In the genomic region with DNA sequence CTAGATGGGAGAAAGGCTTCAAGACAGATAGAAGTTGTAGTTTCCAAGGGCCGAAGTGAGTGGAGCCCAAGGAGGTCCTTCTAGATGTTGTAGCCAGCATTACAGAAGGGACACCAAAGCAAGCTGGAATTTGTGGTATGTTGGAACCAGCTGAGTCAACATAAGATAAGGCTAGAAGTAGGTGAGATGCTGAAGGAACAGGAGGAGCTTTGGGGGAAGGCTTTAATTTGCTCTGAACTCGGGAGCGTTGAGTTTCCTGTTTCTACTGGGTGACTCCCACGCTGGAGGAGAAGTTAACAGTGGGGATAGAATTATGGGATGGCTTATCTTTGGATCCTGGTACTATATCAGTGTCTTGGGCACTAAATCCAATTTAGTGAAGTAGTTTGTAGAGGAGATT, we compare ENCODE assay signal across 23 mouse cellular contexts. TPM values are rescaled to one million over a fixed set of nuclear protein-coding genes. Genes with fewer than 3 reads are reported as not detected.
DNase-seq lines count a peak whose midpoint lies in the region; ATAC-seq lines count a peak whose summit lies in the region.
"Had no signal": no experiment of that assay in that cellular context is flagged by ENCODE, and none has a peak within 500 bp of the region (broad histone marks: within the 10 kb centered on the region; RNA-seq: fewer than 3 reads in every experiment).

No protein-coding gene starts in this region.

- WGBS in heart, embryonic 12.5 days, result 13% methylated on average over 4 of the region's 4 CpGs
- WGBS in heart, embryonic 11.5 days (ENCODE audit: insufficient replicate concordance), result 13% methylated on average over 4 of the region's 4 CpGs

- no peak overlapping the region for H3K27ac ChIP-seq in heart, embryonic 12.5 days (ENCODE audit: poor library complexity, severe bottlenecking)
- H3K27ac ChIP-seq in heart, embryonic 11.5 days (ENCODE audit: low read depth, low read length), result no peak overlapping the region
- H3K27ac ChIP-seq: embryonic facial prominence, embryonic 15.5 days; forebrain, embryonic 10.5 days; gastrocnemius, adult 2 months; hindbrain, embryonic 10.5 days; hindbrain, embryonic 14.5 days had no signal

- no peak overlapping the region for H3K4me3 ChIP-seq in heart, embryonic 12.5 days
- H3K4me3 ChIP-seq in heart, embryonic 11.5 days (ENCODE audit: low read depth, low read length), result no peak overlapping the region
- H3K4me3 ChIP-seq: embryonic facial prominence, embryonic 15.5 days; erythroblast, embryonic 14.5 days; forebrain, embryonic 10.5 days; gastrocnemius, adult 2 months; hindbrain, embryonic 10.5 days had no signal

- no peaks in the 10 kb centered on the region for H3K9me3 ChIP-seq in heart, embryonic 12.5 days (replicated peaks)
- H3K9me3 ChIP-seq in heart, embryonic 11.5 days (replicated peaks; ENCODE audit: control insufficient read depth, low read length), result no peaks in the 10 kb centered on the region
- H3K9me3 ChIP-seq: embryonic facial prominence, embryonic 15.5 days; forebrain, embryonic 10.5 days; hindbrain, embryonic 10.5 days had no signal

- H3K4me2 ChIP-seq in heart, embryonic 12.5 days, result peak overlapping the region; percentile 4; the same call in 1 of the 2 replicates
- no peak overlapping the region for H3K4me2 ChIP-seq in heart, embryonic 11.5 days
- H3K4me2 ChIP-seq: embryonic facial prominence, embryonic 15.5 days; hindbrain, embryonic 14.5 days had no signal

- DNase-seq in kidney, postnatal 10 days, result peak; percentile 17
- DNase-seq in kidney, postnatal 25 days, result no peak
- DNase-seq in lung, postnatal 14 days, result peak; percentile 3
- DNase-seq in lung, postnatal 4 days, result no peak
- DNase-seq in spleen, postnatal 36 days (ENCODE audit: low spot score in 2 of 2), result no peak
- DNase-seq: adrenal gland, adult 8-10 months; adrenal gland, postnatal 36 days; B cell, adult 2 months; cerebellum, adult 2 months; cerebellum, postnatal 14 days; embryo, embryonic 11 days; gastrocnemius, adult 2 months; gastrocnemius, postnatal 25 days had no signal

- no peak for ATAC-seq in heart, embryonic 12.5 days (ENCODE audit: insufficient number of reproducible peaks, low FRiP score)
- ATAC-seq in heart, embryonic 11.5 days (replicated peaks; ENCODE audit: insufficient number of reproducible peaks, low FRiP score, low TSS enrichment), result no peak
- ATAC-seq: CD4-positive, CD25-positive, alpha-beta regulatory T cell, adult 4 months; forebrain, embryonic 14.5 days had no signal

- no peak overlapping the region for H3K9ac ChIP-seq in heart, embryonic 12.5 days
- H3K9ac ChIP-seq in heart, embryonic 11.5 days (ENCODE audit: low read depth, low read length), result no peak overlapping the region
- H3K9ac ChIP-seq: embryonic facial prominence, embryonic 15.5 days; hindbrain, embryonic 14.5 days had no signal

- no peaks in the 10 kb centered on the region for H3K27me3 ChIP-seq in heart, embryonic 12.5 days (replicated peaks)
- no peaks in the 10 kb centered on the region for H3K27me3 ChIP-seq in heart, embryonic 11.5 days (ENCODE audit: control insufficient read depth, insufficient read depth, low read length)
- H3K27me3 ChIP-seq: embryonic facial prominence, embryonic 15.5 days had no signal

- peaks cover 16% of the 10 kb centered on the region for H3K4me1 ChIP-seq in heart, embryonic 12.5 days (replicated peaks)
- no peaks in the 10 kb centered on the region for H3K4me1 ChIP-seq in heart, embryonic 11.5 days (ENCODE audit: control insufficient read depth, insufficient read depth, low read length)

- no peaks in the 10 kb centered on the region for H3K36me3 ChIP-seq in heart, embryonic 12.5 days
- no peaks in the 10 kb centered on the region for H3K36me3 ChIP-seq in heart, embryonic 11.5 days (ENCODE audit: control insufficient read depth, insufficient read depth, low read length)
- H3K36me3 ChIP-seq: embryonic facial prominence, embryonic 15.5 days; forebrain, embryonic 10.5 days; G1E; hindbrain, embryonic 10.5 days had no signal

RNA-seq across cellular contexts. Expression of a gene that starts 3.3 kb away (rescaled TPM):
- 16.0 and 17.2 TPM in 2 replicates for polyA plus RNA-seq in heart, embryonic 12.5 days (2016; fragmentation: Nextera tagmentation; extraction: Ambion mirVana)
- 7.7 and 10.5 TPM in 2 replicates for polyA plus RNA-seq in heart, embryonic 11.5 days (2014; fragmentation: Nextera tagmentation; extraction: Ambion mirVana)
- polyA plus RNA-seq: erythroblast, embryonic 14.5 days; G1E had no signal

Comparison
In these comparisons a context has a peak if more than half of its experiments do, and no peak if none do; other contexts are left out.
1. DNase-seq: peak in kidney, postnatal 10 days (single experiment) and lung, postnatal 14 days (single experiment); none in kidney, postnatal 25 days (0 of 2), lung, postnatal 4 days (0 of 2) and spleen, postnatal 36 days (0 of 2).